Mouse (Mus musculus) left cerebral cortex, postnatal 25 days (tissue): ENCODE measurements at regions not wholly inside any gene's neighbourhood (a gene's known extent, or its start where the extent isn't known, plus 50 kb on each side); places are given as distances from the start of the nearest gene placed in this dataset.

Experiments
- DNase-seq, 2 experiments: peaks; one replicate each; pipeline ENCODE4 v3.0.0; 2022; ENCODE audit warnings: low spot score in 2 of 2, mixed read lengths in 1 of 2
- intact Hi-C: fragments of 180-260 bp; cut with DNase I; formaldehyde crosslinking; loops from one replicate; pipeline ENCODE4 v1.15.1; 2025

- no peak for DNase-seq
- intact Hi-C loops: no loop called here
Measured at GRCm38 (mm10) chr2:75569756-75570155, 89.3 kb upstream of the Hnrnpa3 start.

GRCm38 (mm10) chr2:75570246-75570645, 88.8 kb upstream of the Hnrnpa3 start:
- intact Hi-C loops: no loop called here
- DNase-seq: no peak

GRCm38 (mm10) chr2:75584975-75585374, 74.1 kb upstream of the Hnrnpa3 start:
- intact Hi-C loops: loop anchor here (5.0 to 10.0 kb wide), 2 partner anchors 273 to 530 kb away; no protein-coding TSS in a partner anchor
- DNase-seq: peak; percentile 67 to 74

- intact Hi-C loops: loop anchor here (5.0 to 10.0 kb wide), 2 partner anchors 276 to 534 kb away; no protein-coding TSS in a partner anchor
- DNase-seq: peak; percentile 86 to 90
Measured at GRCm38 (mm10) chr2:75588572-75588971, 70.5 kb upstream of the Hnrnpa3 start.

- intact Hi-C loops: loop anchor here (1.0 to 10.0 kb wide), 3 partner anchors 277 to 535 kb away; no protein-coding TSS in a partner anchor
Measured at GRCm38 (mm10) chr2:75589452-75589851, 69.6 kb upstream of the Hnrnpa3 start.

GRCm38 (mm10) chr2:75590175-75590574, 68.9 kb upstream of the Hnrnpa3 start:
- DNase-seq: peak; percentile 86 to 90
- intact Hi-C loops: loop anchor here (1.0 kb wide), 1 partner anchor 888 kb away; no protein-coding TSS in a partner anchor

More at GRCm38 (mm10) chr2:75589452-75589851, 69.6 kb upstream of the Hnrnpa3 start:
- peak; percentile 31 to 49 for DNase-seq

GRCm38 (mm10) chr2:75600511-75600910, 58.5 kb upstream of the Hnrnpa3 start:
- intact Hi-C loops: loop anchor here (5.0 to 10.0 kb wide), 2 partner anchors 244 to 448 kb away; no protein-coding TSS in a partner anchor

GRCm38 (mm10) chr2:75603175-75603871, 55.7 kb upstream of the Hnrnpa3 start:
- intact Hi-C loops: loop anchor here (5.0 to 10.0 kb wide), 2 partner anchors 241 to 451 kb away; no protein-coding TSS in a partner anchor

More at GRCm38 (mm10) chr2:75600511-75600910, 58.5 kb upstream of the Hnrnpa3 start:
- no peak for DNase-seq

GRCm38 (mm10) chr2:75605634-75606033, 53.4 kb upstream of the Hnrnpa3 start:
- DNase-seq: peak; percentile 61 to 65
- intact Hi-C loops: loop anchor here (2.0 to 10.0 kb wide), 4 partner anchors 175 to 465 kb away; no protein-coding TSS in a partner anchor

More at GRCm38 (mm10) chr2:75603175-75603871, 55.7 kb upstream of the Hnrnpa3 start:
- peak; percentile 42 to 47 for DNase-seq

- no peak for DNase-seq
- intact Hi-C loops: loop anchor here (2.0 to 10.0 kb wide), 3 partner anchors 238 to 464 kb away; no protein-coding TSS in a partner anchor
Measured at GRCm38 (mm10) chr2:75607010-75607915, 51.8 kb upstream of the Hnrnpa3 start.

GRCm38 (mm10) chr2:75607958-75608357, 51.1 kb upstream of the Hnrnpa3 start:
- no peak for DNase-seq
- intact Hi-C loops: loop anchor here (2.0 to 10.0 kb wide), 4 partner anchors 237 to 463 kb away; no protein-coding TSS in a partner anchor

- intact Hi-C loops: loop anchor here (2.0 to 10.0 kb wide), 3 partner anchors 236 to 359 kb away; no protein-coding TSS in a partner anchor
- no peak for DNase-seq
Measured at GRCm38 (mm10) chr2:75608482-75608881, 50.6 kb upstream of the Hnrnpa3 start.

- intact Hi-C loops: loop anchor here (2.0 to 10.0 kb wide), 3 partner anchors 235 to 358 kb away; no protein-coding TSS in a partner anchor
- peak in 1 of 2 experiments; percentile 34 for DNase-seq
Measured at GRCm38 (mm10) chr2:75609150-75609946, 49.7 kb upstream of the Hnrnpa3 start.
